Mouse (Mus musculus): ENCODE data around the gene Parpbp.

DNA sequence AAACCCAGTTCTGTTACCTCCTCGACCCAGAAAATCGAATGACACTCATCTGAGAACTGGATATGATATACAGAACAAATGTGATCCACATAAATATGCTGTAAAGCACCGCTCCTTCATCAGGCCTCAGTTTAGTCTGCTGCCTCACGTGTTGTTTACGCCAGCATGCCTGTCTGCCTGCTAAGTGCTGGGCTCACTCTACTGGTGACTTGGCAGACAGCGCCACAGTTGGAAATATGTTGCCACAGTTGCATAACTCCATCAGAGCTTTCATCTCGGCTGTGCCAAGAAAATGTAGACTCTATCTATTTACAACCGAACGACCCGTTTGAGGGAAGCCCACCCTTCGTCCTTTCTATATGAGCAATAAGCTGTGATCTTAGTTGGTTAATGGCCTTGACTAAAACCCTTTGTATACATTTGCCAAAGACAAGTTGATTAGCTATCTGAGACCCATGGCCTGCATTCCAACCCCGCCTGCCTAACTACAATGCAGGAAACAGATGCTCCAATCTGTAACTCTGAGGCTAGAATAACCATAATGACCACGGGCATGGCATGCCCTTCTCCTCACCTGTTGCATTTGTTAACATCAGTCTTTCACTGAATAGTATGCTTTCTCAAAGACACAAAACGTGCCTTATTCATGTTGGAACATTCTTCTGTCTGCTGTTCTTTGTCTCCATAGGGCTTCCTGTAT, 89.6 kb downstream of the Parpbp start:
- TF ChIP-seq POLR2A (IDR thresholded peaks at IDR 0.05; ENCODE audit: extremely low read depth, insufficient read depth, low read length) = no peak
- no peak for TF ChIP-seq CTCF (IDR thresholded peaks at IDR 0.05; ENCODE audit: extremely low read depth, insufficient read depth, low read length)

All from cortical plate, adult 2 months (tissue).